Mouse (Mus musculus) myocyte (in vitro differentiated cells): ENCODE results near the gene Clps.

ENCODE experiments used
- CEBPB ChIP-seq: IDR thresholded peaks from 2 replicates; pipeline ENCODE4 v1.6.1; 2011; ENCODE audit warnings: mild to moderate bottlenecking, moderate library complexity; ENCODE audit not compliant: poor library complexity, insufficient read depth, severe bottlenecking
- MAX ChIP-seq: IDR thresholded peaks from one replicate; pipeline ENCODE4 v1.6.1; 2011; ENCODE audit warnings: low read depth, mild to moderate bottlenecking, control low read depth
- POLR2A ChIP-seq: IDR thresholded peaks from one replicate; pipeline ENCODE4 v1.6.1; 2011; ENCODE audit warnings: low read depth, mild to moderate bottlenecking, control low read depth, moderate library complexity; ENCODE audit not compliant: insufficient read length
- POLR2AphosphoS2 ChIP-seq: IDR thresholded peaks from one replicate; pipeline ENCODE4 v1.6.1; 2011; ENCODE audit warnings: low read depth, control low read depth; ENCODE audit not compliant: insufficient read length
- SRF ChIP-seq: IDR thresholded peaks from one replicate; pipeline ENCODE4 v1.6.1; 2011; ENCODE audit warnings: low read depth; ENCODE audit not compliant: control insufficient read depth, insufficient read length
- TCF12 ChIP-seq: IDR thresholded peaks from one replicate; pipeline ENCODE4 v1.6.1; 2011; ENCODE audit warnings: mild to moderate bottlenecking, control low read depth; ENCODE audit not compliant: poor library complexity, insufficient read depth, severe bottlenecking

DNA sequence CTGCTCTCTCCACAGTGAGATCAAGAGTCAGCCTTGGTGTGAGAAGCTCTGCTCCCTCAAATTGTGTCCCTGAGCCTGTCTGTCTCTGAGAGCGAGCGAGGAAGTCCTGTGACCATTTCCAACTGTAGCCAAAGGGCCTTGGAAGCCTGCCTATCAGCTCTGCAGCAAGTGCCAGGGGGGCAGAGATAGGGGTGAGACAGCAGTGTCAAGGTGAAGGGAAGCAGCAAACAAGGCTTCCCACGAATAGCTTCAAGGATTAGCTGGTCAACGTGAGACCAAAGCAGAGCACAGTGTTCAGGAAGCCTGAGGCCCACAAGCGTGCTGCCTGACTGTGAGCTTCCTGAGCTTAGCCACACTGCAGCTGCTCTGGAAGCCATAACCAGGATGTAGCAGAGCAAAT lies 30.9 kb upstream of the Clps start:
- TF ChIP-seq POLR2A (no peak), POLR2AphosphoS2 (no peak), MAX (no peak), TCF12 (no peak), CEBPB (no peak), SRF (no peak)
